Mouse (Mus musculus) E14TG2a.4 (cell line): ENCODE results near the gene Hdac9.

Experiments used
- H3K27me3 ChIP-seq: 2 replicates; pipeline ENCODE4 v1.6.1; 2014; ENCODE audit warnings: low read length, control low read depth; ENCODE audit not compliant: insufficient read depth
- H3K36me3 ChIP-seq: 2 replicates; pipeline ENCODE4 v1.6.1; 2014; ENCODE audit warnings: low read length, control low read depth; ENCODE audit not compliant: insufficient read depth
- H3K4me1 ChIP-seq: replicated peaks from 2 replicates; pipeline ENCODE4 v1.6.1; 2014; ENCODE audit warnings: low read depth, low read length, control low read depth
- H3K4me3 ChIP-seq: replicated peaks from 2 replicates; pipeline ENCODE4 v1.5.1; 2014; ENCODE audit warnings: mild to moderate bottlenecking, low read length
- H3K9me3 ChIP-seq: 2 replicates; pipeline ENCODE4 v1.6.1; 2014; ENCODE audit warnings: low read length, control low read depth
- CTCF ChIP-seq: conservative IDR thresholded peaks from 2 replicates; pipeline ENCODE4 v1.5.1; 2014; ENCODE audit warnings: low read length
- NANOG ChIP-seq: IDR thresholded peaks from 2 replicates; pipeline ENCODE4 v1.6.1; 2014; ENCODE audit warnings: borderline replicate concordance, low read length, mixed read lengths
- POU5F1 ChIP-seq: IDR thresholded peaks from 2 replicates; pipeline ENCODE4 v1.6.1; 2014; ENCODE audit warnings: low read length, borderline replicate concordance

The Hdac9 gene

DNA sequence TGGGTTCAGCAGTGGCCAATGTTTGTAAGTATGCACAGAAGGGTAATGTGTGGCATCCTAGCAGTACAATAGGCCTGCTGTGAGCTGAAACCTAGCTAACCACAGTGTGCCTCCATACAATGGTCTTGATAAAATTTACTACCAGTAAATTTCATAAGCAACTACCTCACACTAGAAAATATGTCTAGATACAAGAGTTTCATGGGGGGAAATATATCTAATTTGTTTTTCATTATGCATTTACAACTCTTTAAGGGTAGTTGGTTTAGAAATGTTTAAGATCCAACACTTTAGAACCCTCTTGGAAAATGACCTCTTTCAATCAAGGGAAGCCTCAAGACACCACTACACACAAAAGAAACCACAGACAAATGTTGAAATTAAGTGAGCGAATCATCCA is 589.8 kb downstream of the Hdac9 start:
- H3K36me3 ChIP-seq = no peaks in the 10 kb centered on the region
- no peak overlapping the region for H3K4me3 ChIP-seq
- TF ChIP-seq CTCF = no peak
- TF ChIP-seq POU5F1 = no peak
- TF ChIP-seq NANOG = no peak
- no peaks in the 10 kb centered on the region for H3K27me3 ChIP-seq
- no peaks in the 10 kb centered on the region for H3K4me1 ChIP-seq
- H3K9me3 ChIP-seq = no peaks in the 10 kb centered on the region

DNA sequence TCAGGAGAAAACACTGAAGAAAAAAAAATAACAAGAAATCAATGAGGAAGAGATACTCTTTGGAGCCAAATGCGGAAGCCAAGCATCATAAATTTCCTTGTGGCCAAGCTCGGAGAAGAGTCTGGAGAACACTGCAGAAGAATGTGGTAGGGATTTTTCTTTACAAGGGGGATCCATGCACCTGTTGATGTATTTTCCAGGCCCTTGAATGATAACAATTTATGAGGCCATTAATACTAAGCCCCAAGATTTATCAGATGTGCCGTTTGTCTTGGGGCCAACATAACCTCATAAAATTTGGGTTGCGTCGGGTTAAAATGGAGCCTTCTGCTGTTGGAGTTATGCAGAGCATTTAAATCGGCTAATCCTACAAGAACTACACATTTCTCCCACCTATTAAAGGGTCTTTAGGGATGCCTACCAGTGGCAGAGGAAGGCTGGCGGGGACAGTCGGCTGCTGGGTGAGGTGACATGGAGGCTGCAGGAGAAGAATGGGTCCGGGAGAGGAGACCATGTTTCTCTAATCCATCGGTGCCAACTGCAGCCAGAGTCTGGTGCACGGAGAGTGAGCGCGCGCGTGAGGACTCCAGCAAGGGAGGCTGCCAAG is 604.7 kb downstream of the Hdac9 start:
- TF ChIP-seq POU5F1 = no peak
- TF ChIP-seq CTCF = no peak
- TF ChIP-seq NANOG = no peak
- Histone ChIP-seq H3K4me3 (no peak overlapping the region), H3K27me3 (no peaks in the 10 kb centered on the region), H3K9me3 (no peaks in the 10 kb centered on the region), H3K36me3 (no peaks in the 10 kb centered on the region), H3K4me1 (no peaks in the 10 kb centered on the region)

DNA sequence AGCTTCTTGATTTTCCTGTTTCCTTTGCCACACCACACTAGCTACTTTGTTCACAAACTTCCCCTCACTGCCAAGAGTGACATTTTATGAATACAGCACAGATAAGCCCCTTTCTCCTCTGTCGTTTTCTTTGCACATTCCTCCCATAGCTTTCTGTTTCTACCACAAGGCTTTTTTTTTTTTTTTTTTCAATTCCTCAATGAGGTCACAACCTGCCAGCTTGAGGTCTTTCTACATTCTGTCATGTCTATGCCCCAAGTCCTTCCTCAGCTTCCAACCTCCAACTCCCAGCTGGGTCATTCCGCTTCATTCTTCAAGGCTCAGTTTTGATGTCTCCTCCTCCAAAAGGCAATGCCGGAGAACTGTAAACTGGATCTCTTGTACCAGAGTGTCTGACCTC is 611.4 kb downstream of the Hdac9 start:
- Histone ChIP-seq H3K36me3 (no peaks in the 10 kb centered on the region), H3K27me3 (no peaks in the 10 kb centered on the region), H3K4me1 (no peaks in the 10 kb centered on the region), H3K9me3 (no peaks in the 10 kb centered on the region), H3K4me3 (no peak overlapping the region)
- TF ChIP-seq CTCF (no peak), POU5F1 (no peak), NANOG (no peak)

DNA sequence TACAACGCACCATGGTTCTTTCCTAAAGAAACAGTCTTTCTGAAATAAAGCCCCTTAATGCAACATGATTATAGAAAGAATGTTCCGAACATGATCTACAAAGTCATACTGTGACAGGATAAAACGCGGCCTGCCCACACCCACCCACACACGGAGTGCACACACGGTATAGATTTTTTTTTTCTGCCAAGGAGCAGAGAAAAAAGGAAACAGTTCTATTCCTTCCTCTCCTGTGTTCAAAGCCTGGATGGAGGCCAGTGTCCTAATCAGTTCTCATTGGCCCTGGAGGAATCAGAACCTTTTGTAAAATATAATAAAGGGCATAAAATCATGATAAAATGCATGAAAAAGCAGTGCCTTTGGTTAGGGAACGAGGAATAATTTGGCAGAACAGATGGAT is 624.5 kb downstream of the Hdac9 start:
- H3K4me3 ChIP-seq = no peak overlapping the region
- H3K36me3 ChIP-seq = no peaks in the 10 kb centered on the region
- no peaks in the 10 kb centered on the region for H3K27me3 ChIP-seq
- H3K9me3 ChIP-seq = no peaks in the 10 kb centered on the region
- H3K4me1 ChIP-seq = peaks cover 7% of the 10 kb centered on the region; the same call in 1 of the 2 replicates
- TF ChIP-seq POU5F1 (no peak), CTCF (no peak), NANOG (no peak)

DNA sequence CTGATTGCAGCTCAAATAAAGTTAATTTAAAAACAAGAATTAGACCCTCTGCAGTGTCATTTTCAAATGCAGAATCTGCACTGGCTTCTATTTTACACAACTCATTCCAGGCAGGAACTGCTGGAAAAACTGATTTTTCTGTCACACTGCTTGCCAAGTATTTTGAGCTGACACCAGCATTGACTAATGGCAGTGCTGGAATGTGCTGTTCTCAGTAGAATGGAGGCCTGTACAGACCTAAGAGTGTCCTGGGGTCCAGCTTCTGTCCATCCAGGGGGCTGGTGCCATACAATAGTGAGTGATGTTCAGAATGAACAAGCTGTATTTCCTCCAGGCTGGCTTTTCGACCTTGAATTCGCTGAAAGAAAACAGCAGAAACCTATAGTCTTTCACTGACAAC is 629.7 kb downstream of the Hdac9 start:
- TF ChIP-seq NANOG (no peak), CTCF (no peak), POU5F1 (no peak)

DNA sequence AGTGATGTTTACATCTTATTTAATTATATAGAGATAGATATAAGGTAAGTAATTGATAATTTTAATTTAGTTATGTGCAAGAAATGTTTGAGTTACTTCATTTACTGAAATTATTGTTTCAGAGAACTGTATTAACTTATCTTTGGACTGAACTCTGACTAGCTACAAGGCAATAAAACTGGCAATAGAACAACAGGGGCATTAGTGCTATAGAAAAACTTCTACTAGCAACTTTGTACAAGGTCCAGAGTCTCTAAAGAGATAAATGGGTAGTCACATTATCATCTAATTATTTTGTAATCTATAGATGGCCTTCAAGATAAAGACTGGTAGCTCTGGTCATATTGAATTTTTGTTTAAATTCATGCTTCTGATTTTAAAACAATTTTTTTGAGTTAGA is 632.0 kb downstream of the Hdac9 start:
- H3K27me3 ChIP-seq = no peaks in the 10 kb centered on the region
- no peak overlapping the region for H3K4me3 ChIP-seq
- no peak for TF ChIP-seq CTCF
- TF ChIP-seq NANOG = no peak
- no peak for TF ChIP-seq POU5F1
- no peaks in the 10 kb centered on the region for H3K4me1 ChIP-seq
- no peaks in the 10 kb centered on the region for H3K9me3 ChIP-seq
- no peaks in the 10 kb centered on the region for H3K36me3 ChIP-seq

More for the DNA sequence above, 629.7 kb downstream of the Hdac9 start:
- Histone ChIP-seq H3K4me1 (peaks cover 4% of the 10 kb centered on the region; the same call in 1 of the 2 replicates), H3K36me3 (no peaks in the 10 kb centered on the region), H3K9me3 (no peaks in the 10 kb centered on the region), H3K27me3 (no peaks in the 10 kb centered on the region), H3K4me3 (no peak overlapping the region)

DNA sequence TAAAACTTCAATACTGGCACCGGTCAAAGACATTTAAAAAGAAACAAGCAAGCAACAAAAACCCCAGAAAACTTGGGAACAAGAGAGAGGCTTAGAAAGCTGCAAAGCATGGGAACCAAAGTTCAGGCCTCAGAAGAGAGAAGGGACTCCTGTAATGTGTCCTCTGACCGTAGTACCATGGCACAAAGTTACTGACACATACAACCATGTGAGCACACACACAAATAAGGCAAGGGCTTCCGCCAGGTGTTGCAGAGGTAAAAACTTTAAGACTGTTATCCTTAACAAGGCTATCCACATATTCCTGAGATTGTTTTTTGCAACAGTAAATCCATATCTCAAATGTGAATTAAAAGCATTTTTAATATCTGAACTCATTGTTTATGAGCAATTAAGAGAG is 632.5 kb downstream of the Hdac9 start:
- no peak for TF ChIP-seq CTCF
- TF ChIP-seq NANOG = no peak
- TF ChIP-seq POU5F1 = no peak

DNA sequence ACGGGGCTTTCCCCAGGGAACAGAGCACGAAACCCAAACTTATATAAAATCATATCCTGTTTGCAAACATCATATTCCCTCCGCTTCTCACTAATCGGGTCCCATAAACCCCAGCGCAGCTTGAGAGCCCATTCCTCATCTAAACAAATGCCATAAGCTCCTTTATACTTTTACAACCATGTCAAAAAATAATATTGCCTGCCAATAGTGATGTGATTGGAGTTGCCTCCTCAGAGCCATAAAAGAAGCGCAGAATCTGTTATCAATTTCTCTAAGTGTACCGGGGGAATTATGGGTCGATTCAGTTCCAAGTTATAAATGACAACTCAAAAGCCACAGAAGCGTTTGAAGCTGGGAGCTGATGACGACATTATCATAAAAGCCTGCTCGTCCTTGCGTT is 638.1 kb downstream of the Hdac9 start:
- Histone ChIP-seq H3K9me3 (no peaks in the 10 kb centered on the region), H3K27me3 (no peaks in the 10 kb centered on the region), H3K4me3 (no peak overlapping the region), H3K36me3 (no peaks in the 10 kb centered on the region), H3K4me1 (no peaks in the 10 kb centered on the region)
- no peak for TF ChIP-seq CTCF
- TF ChIP-seq NANOG = no peak

More for the DNA sequence above, 632.5 kb downstream of the Hdac9 start:
- no peaks in the 10 kb centered on the region for H3K36me3 ChIP-seq
- no peaks in the 10 kb centered on the region for H3K9me3 ChIP-seq
- no peak overlapping the region for H3K4me3 ChIP-seq
- no peaks in the 10 kb centered on the region for H3K27me3 ChIP-seq
- H3K4me1 ChIP-seq = no peaks in the 10 kb centered on the region

DNA sequence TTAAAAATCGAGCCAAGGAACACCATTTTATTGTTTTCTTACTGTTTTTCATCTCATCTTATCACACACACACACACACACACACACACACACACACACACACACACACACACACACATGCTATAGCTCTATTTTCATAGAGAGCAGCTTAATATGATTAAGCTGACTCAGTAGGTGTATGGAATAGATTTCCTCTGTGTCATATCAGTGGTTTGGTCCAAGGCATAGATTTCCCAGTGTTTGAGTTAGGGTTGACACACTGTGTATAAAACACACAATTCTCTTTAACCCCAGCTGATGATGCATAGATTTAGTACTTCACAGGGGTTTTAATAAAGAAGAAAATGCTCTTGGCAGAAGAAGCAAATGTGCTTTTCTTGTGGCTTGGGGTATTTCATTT is 643.1 kb downstream of the Hdac9 start:
- Histone ChIP-seq H3K9me3 (no peaks in the 10 kb centered on the region), H3K4me1 (no peaks in the 10 kb centered on the region), H3K36me3 (no peaks in the 10 kb centered on the region), H3K4me3 (no peak overlapping the region), H3K27me3 (no peaks in the 10 kb centered on the region)
- TF ChIP-seq NANOG (no peak), POU5F1 (no peak), CTCF (no peak)
